Mouse (Mus musculus) G1E (cell line): ENCODE measurements around the gene Apobr.

Experiments
- CTCF ChIP-seq: IDR thresholded peaks from 2 replicates; pipeline ENCODE4 v1.5.1; 2012; ENCODE audit warnings: low read depth, low read length, inconsistent platforms, mixed read lengths
- TAL1 ChIP-seq: conservative IDR thresholded peaks from 2 replicates; pipeline ENCODE4 v1.6.1; 2012; ENCODE audit warnings: low read depth, low read length, inconsistent platforms, mixed read lengths

DNA sequence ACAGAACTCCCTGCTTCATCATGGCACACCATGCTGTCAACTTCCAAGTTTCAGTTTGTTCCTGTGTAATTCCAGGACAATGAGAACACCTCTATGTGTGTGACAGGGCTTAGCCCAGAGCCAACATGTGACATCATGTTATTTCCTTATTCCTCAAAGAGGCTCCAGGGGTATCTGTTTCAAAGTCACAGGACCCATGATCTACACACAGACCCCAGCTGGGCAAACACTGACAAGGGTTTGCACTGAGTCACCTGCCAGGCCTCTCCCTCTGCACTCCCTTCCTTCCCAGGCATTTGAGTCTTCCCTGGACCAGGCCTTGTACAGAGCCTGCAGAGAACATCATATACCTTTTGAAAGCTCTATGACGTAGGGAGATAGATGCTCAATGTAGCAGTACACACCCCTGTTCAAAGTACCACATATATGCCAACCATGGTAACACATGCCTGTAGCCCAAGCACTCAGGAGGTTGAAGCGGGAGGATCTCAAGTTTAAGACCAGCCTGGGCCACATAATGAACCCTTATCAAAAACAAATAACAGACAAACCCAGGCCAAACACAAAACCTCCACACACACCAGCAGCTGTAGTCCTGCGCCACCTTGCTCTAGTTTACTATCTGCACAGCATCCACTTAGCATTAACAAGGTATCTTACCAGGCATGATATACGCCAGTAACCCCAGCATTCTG is 46.2 kb downstream of the Apobr start, which contains the start of gene Nupr1:
- TF ChIP-seq CTCF: no peak
- TF ChIP-seq TAL1: no peak
